Mouse (Mus musculus) mouse trophoblast stem cell (cell line): ENCODE measurements around the gene Fbp2.
"Not testable (repeated sequence)": the region's sequence is repeated elsewhere in the genome, so short reads cannot be mapped to it uniquely, and the experiment has no call there.

Source experiments
- in situ Hi-C, 2 experiments: fragments of 300-500 bp; cut with MseI, MboI; formaldehyde crosslinking; loops; 2 replicates in 1 of 2; 3 replicates in 1 of 2; pipeline ENCODE4 v1.15.1; 2025

The Fbp2 gene

GRCm38 (mm10) chr13:62865651-62866315 is 7.6 kb upstream of the Fbp2 start:
- in situ Hi-C loops, result loop anchor here (25.0 kb wide), 2 partner anchors 228 to 403 kb away; partner anchors contain the start of gene Gm49359 (in 1 of the 2)

- in situ Hi-C loops, result loop anchor here (25.0 kb wide), 2 partner anchors 226 to 401 kb away; partner anchors contain the start of gene Gm49359 (in 1 of the 2)
These were observed 5.5 kb upstream of the Fbp2 start for GRCm38 (mm10) chr13:62863771-62864170.

DNA sequence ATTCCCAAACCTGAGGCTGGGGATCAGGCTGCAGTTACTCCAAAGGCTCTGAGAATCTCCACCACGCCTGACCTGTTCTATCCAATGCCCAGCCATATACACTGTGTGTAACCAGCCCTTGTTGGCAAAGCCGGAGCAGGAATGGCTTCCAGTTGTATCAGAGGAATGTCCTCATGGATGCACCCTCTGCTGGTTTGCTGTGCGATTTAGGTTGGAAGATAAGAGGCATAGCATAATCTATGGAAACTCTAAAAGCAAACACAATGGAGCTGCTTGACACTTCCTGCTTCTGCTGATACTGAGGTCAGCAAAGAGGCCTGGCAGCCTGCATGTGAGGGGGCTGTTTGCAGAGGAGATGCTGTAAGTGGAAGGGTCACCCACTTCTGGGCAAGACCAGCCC is 4.7 kb upstream of the Fbp2 start:
- in situ Hi-C loops, result loop anchor here (25.0 kb wide), 2 partner anchors 226 to 401 kb away; partner anchors contain the start of gene Gm49359 (in 1 of the 2)

- in situ Hi-C loops, result loop anchor here (25.0 kb wide), 2 partner anchors 223 to 398 kb away; partner anchors contain the start of gene Gm49359 (in 1 of the 2)
These were observed 1.8 kb upstream of the Fbp2 start for GRCm38 (mm10) chr13:62860068-62860467.

DNA sequence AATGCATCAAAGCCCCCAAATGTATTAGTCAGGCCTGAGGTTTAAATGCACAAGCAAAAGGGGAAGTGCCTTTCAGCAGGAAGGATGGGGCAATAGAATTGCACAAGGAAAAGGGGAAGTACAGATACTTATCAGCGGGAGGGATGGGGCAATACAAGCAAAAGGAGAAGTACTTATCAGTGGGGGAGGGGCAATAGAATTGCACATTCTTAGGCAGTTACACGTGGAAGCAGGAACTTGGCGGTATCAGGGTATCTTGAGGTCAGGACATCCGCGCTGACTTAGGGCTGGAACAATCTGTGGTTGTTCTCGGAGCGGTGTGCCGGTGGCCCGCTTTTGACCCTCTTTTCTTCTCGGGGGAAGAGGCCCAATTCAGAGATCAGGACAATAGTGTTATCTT is 1.0 kb upstream of the Fbp2 start:
- in situ Hi-C loops, result loop anchor here (10.0 to 25.0 kb wide), 3 partner anchors 222 to 397 kb away; partner anchors contain the start of genes 6720489N17Rik (in 1 of the 2) and Gm49359 (in 1 of the 2)

- in situ Hi-C loops, result loop anchor here (10.0 to 25.0 kb wide), 3 partner anchors 220 to 395 kb away; partner anchors contain the start of genes 6720489N17Rik (in 1 of the 2) and Gm49359 (in 1 of the 2)
These were observed 1.4 kb downstream of the Fbp2 start for GRCm38 (mm10) chr13:62856850-62857249.

DNA sequence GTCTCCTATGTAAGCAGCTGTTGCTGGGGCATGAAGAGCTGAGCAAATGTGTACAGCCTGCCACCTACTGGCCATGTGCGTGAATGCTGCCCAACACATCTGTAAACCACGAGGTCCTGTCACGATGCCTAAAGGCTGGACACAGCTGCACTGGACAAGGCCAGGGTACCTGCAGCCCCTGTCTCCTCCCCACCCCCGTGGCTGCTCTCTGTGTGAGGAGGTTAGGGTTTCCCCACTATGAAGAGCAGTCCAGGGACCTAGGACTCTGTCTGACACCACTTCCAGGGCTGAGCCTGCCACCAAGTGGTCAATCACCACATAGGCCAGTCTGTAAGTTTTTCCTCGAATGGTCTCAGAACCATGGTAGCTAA is 1.9 kb downstream of the Fbp2 start:
- in situ Hi-C loops, result loop anchor here (10.0 to 25.0 kb wide), 3 partner anchors 219 to 394 kb away; partner anchors contain the start of genes 6720489N17Rik (in 1 of the 2) and Gm49359 (in 1 of the 2)

- in situ Hi-C loops, result loop anchor here (10.0 to 25.0 kb wide), 3 partner anchors 218 to 393 kb away; partner anchors contain the start of genes 6720489N17Rik (in 1 of the 2) and Gm49359 (in 1 of the 2)
These were observed 2.6 kb downstream of the Fbp2 start for GRCm38 (mm10) chr13:62855396-62856304.

DNA sequence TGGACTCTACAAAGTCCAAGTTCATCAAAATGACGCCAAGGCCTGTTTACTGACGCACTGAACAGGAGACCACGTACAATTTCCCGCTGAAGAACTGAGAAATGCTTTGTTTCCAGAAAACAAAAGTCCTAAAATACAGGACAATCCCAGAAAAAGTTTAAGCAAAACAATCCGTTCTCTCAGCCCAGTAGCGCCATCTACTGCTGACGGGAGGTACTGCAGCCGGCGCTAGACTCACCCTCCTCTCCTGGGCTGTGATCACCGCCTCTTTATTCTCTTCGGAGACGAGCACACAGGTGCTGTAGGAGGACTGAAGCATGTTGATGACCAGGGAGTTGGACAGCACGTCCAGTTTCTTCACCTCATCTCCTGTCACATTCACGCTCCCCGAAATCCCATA is 3.6 kb downstream of the Fbp2 start:
- in situ Hi-C loops, result loop anchor here (5.0 to 25.0 kb wide), 4 partner anchors 92 to 392 kb away; partner anchors contain the start of genes 6720489N17Rik (in 1 of the 2), Gm49359 (in 1 of the 2) and Platr25 (in 1 of the 2)

- in situ Hi-C loops, result loop anchor here in 1 of 2 experiments (25.0 kb wide), 1 partner anchor 371 kb away; the partner anchor contains the start of gene Gm49359
These were observed 24.9 kb downstream of the Fbp2 start for GRCm38 (mm10) chr13:62833341-62833740.

- in situ Hi-C loops, result loop anchor here in 1 of 2 experiments (25.0 kb wide), 1 partner anchor 370 kb away; the partner anchor contains the start of gene Gm49359
These were observed 26.0 kb downstream of the Fbp2 start for GRCm38 (mm10) chr13:62832239-62832638.

DNA sequence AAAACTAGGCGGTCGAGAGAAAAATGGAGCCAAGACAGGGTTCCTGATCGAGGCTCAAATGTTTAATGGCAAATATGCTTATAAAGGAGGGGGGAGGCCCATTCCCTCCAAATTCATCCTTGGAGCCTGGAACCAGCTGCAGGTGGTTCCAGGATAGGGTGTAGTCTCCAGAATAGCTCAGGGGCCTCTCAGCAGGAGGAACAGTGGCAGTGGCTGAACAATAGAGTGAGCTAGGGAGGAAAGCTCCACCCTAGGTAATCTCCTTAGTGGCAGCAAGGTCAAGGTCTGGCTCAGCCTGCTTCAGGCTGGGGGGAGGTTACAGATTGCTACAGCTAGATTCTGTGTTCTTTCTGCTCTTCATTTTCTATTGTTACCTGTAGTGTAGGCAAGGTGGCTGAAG is 42.5 kb downstream of the Fbp2 start:
- in situ Hi-C loops, result not testable (repeated sequence)

- in situ Hi-C loops, result no loop called here
These were observed 45.5 kb downstream of the Fbp2 start for GRCm38 (mm10) chr13:62812713-62813112.

GRCm38 (mm10) chr13:62807981-62808380 is 50.2 kb downstream of the Fbp2 start:
- in situ Hi-C loops, result not testable (repeated sequence)
